Mouse (Mus musculus) liver, embryonic 14.5 days (tissue): ENCODE data around the gene Ralgapb. TPM values are rescaled to one million over a fixed set of nuclear protein-coding genes. Genes with fewer than 3 reads are reported as not detected.

Experiments used
- ATAC-seq: fragments of 200-750 bp; cut with Nextera tagmentation; 2 replicates; pipeline ENCODE4 v1.8.0; 2017; ENCODE audit warnings: moderate number of reproducible peaks, mild to moderate bottlenecking, moderate library complexity; ENCODE audit not compliant: insufficient read depth
- DNase-seq, 3 experiments: peaks; one replicate each; pipeline ENCODE4 v3.0.0-alpha.2; 2012 to 2013; ENCODE audit warnings: low read depth in 3 of 3, low spot score in 3 of 3
- H3K27ac ChIP-seq: fragments of 300-500 bp; sonication (generic); 2 replicates; pipeline ENCODE4 v1.5.1; 2014; ENCODE audit warnings: moderate library complexity, mild to moderate bottlenecking, control low read depth, inconsistent platforms
- H3K27me3 ChIP-seq: fragments of 300-500 bp; sonication (generic); 2 replicates; pipeline ENCODE4 v1.6.1; 2014; ENCODE audit warnings: mild to moderate bottlenecking, low read length, moderate library complexity; ENCODE audit not compliant: control insufficient read depth, insufficient read depth
- H3K36me3 ChIP-seq: fragments of 300-500 bp; sonication (generic); replicated peaks from 2 replicates; pipeline ENCODE4 v1.6.1; 2014; ENCODE audit warnings: low read depth; ENCODE audit not compliant: control insufficient read depth, insufficient read depth
- H3K4me1 ChIP-seq, 2 experiments: fragments of 200-500 bp in 1 of 2; fragments of 300-500 bp in 1 of 2; sonication (generic) in 1 of 2; replicated peaks; 2 replicates each; pipeline ENCODE4 v1.6.1; 2012 to 2014; ENCODE audit warnings: antibody characterized with exemption in 1 of 2, inconsistent platforms in 1 of 2, low read length in 1 of 2; ENCODE audit not compliant: control insufficient read depth in 2 of 2, insufficient read depth in 2 of 2
- H3K4me2 ChIP-seq: fragments of 300-500 bp; sonication (generic); 2 replicates; pipeline ENCODE4 v1.6.1; 2014; ENCODE audit warnings: low read depth, mild to moderate bottlenecking, control low read depth, moderate library complexity
- H3K4me3 ChIP-seq, 2 experiments: fragments of 200-500 bp in 1 of 2; fragments of 300-500 bp in 1 of 2; sonication (generic) in 1 of 2; 2 replicates each; pipeline ENCODE4 v1.5.1; 2012 to 2014; ENCODE audit warnings: low read depth in 2 of 2, low read length in 2 of 2, mild to moderate bottlenecking in 2 of 2, control low read depth in 1 of 2, inconsistent platforms in 1 of 2, moderate library complexity in 1 of 2; ENCODE audit not compliant: insufficient read depth in 1 of 2
- H3K9ac ChIP-seq: fragments of 300-500 bp; sonication (generic); replicated peaks from 2 replicates; pipeline ENCODE4 v1.6.1; 2014; ENCODE audit warnings: mild to moderate bottlenecking, control low read depth, moderate library complexity
- H3K9me3 ChIP-seq: fragments of 300-500 bp; sonication (generic); 2 replicates; pipeline ENCODE4 v1.6.1; 2016; ENCODE audit warnings: low read length, mixed read lengths; ENCODE audit not compliant: control insufficient read depth
- CTCF ChIP-seq: IDR thresholded peaks from 2 replicates; pipeline ENCODE4 v1.5.1; 2016; ENCODE audit warnings: antibody characterized with exemption, low read depth, control low read depth
- EP300 ChIP-seq: IDR thresholded peaks from 2 replicates; pipeline ENCODE4 v1.6.1; 2016; ENCODE audit warnings: antibody characterized with exemption, low read depth
- WGBS: fragments of 180-500 bp; shearing (Covaris S2); extraction: QIAGEN DNeasy Blood & Tissue Kit; methylation state at CpG from one replicate; pipeline ENCODE4 v1.1.7; 2014; ENCODE audit not compliant: insufficient replicate concordance; 5-methylcytosine and 5-hydroxymethylcytosine counted together
- polyA plus RNA-seq, 2 experiments: library from polyadenylated mRNA; depleted of rRNA in 1 of 2; stranded (reverse) in 1 of 2; unstranded in 1 of 2; fragments of >200 nt; fragmentation: Nextera tagmentation in 1 of 2; extraction: Ambion mirVana in 1 of 2; gene quantifications; 2 replicates each; pipeline versions ENCODE4 v1.2.1 to v1.2.3; 2012 to 2014

Ralgapb gene
- polyA plus RNA-seq, 2 experiments: 4.7 to 5.6 TPM

DNA sequence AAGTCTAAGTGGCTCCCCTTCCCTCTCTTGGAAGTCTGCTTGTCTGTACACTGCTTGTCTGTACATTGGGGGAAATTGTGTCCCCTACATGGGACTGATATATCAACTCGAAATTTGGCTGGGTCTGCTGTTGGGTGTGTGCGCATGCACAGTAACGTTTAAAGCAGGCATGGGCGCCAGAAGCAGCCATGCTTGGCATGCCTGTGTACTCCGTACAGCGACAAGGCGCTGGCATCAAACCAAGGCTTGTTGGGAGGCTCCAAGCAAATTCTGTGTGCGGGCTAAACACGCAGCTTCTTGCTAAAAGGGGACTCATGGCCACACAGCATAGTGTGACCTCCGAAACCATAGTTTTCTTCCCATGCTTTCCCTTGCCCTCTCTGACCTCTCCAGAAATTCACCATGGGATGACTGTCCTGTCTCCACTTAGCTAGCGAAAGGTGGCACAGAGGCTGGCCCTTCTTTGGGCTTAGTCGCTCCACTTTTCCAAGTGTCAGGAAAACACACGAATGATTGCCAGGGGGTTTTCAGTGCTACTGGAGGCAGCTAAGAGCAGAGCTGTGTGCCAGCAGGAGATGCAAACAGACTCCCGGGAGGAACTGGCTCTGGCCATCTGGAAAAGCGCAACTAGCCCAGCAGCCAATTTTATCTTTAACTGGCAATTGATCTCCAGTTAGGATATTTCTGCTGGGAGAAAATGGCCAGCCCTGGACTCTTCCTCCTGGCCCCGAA lies 114.6 kb downstream of the Ralgapb start:
- 68% methylated on average over 16 of the region's 16 CpGs for WGBS
- H3K27me3 ChIP-seq: no peaks in the 10 kb centered on the region
- no peak for TF ChIP-seq EP300
- no peak for TF ChIP-seq CTCF
- no peaks in the 10 kb centered on the region for H3K36me3 ChIP-seq
- H3K4me3 ChIP-seq: no peak overlapping the region
- ATAC-seq (no peak), DNase-seq (no peak)
- no peak overlapping the region for H3K4me2 ChIP-seq
- no peak overlapping the region for H3K27ac ChIP-seq
- H3K4me1 ChIP-seq: no peaks in the 10 kb centered on the region
- H3K9ac ChIP-seq: no peak overlapping the region
- H3K9me3 ChIP-seq: no peaks in the 10 kb centered on the region

- 5% methylated on average over 4 of the region's 4 CpGs for WGBS
- H3K4me1 ChIP-seq: no peaks in the 10 kb centered on the region
- ATAC-seq (no peak), DNase-seq (peak in 1 of 3 experiments; percentile 6)
- no peak overlapping the region for H3K27ac ChIP-seq
- no peaks in the 10 kb centered on the region for H3K9me3 ChIP-seq
- H3K4me2 ChIP-seq: no peak overlapping the region
- no peaks in the 10 kb centered on the region for H3K27me3 ChIP-seq
- H3K4me3 ChIP-seq: no peak overlapping the region
- TF ChIP-seq EP300 (no peak), CTCF (peak; percentile 77)
- no peaks in the 10 kb centered on the region for H3K36me3 ChIP-seq
- H3K9ac ChIP-seq: no peak overlapping the region
Observed at GRCm38 (mm10) chr2:158534090-158534489, 124.4 kb downstream of the Ralgapb start.

DNA sequence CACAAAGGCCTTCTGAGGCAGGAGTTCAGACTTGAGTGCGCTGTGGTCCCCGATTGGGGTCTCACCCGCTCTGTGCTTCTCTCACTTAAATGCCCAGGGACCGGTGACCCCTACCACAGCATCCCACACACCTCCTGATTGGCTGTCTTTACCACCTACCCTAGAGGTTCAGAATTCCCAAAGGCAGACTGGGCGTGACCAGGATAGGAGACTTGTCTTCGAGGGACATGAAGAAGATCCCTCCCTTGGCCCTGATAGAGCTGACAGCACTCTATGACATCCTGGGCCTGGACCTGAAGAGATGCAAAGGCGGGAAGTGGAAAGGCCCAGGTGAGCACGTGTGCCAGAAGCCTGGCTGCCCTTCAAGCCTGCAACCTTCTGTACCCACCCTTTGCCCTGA lies 124.9 kb downstream of the Ralgapb start:
- no peaks in the 10 kb centered on the region for H3K36me3 ChIP-seq
- H3K27ac ChIP-seq: no peak overlapping the region
- H3K4me1 ChIP-seq: no peaks in the 10 kb centered on the region
- TF ChIP-seq EP300: no peak
- TF ChIP-seq CTCF: no peak
- no peak overlapping the region for H3K9ac ChIP-seq
- H3K4me3 ChIP-seq: no peak overlapping the region
- no peaks in the 10 kb centered on the region for H3K9me3 ChIP-seq
- ATAC-seq: no peak
- no peak overlapping the region for H3K4me2 ChIP-seq
- WGBS: 57% methylated on average over 8 of the region's 8 CpGs
- H3K27me3 ChIP-seq: no peaks in the 10 kb centered on the region
- no peak for DNase-seq

GRCm38 (mm10) chr2:158539433-158540305 lies 130.0 kb downstream of the Ralgapb start:
- DNase-seq: no peak

GRCm38 (mm10) chr2:158541286-158541685 lies 131.6 kb downstream of the Ralgapb start:
- no peak overlapping the region for H3K9ac ChIP-seq
- no peaks in the 10 kb centered on the region for H3K4me1 ChIP-seq
- no peak for ATAC-seq
- no peak overlapping the region for H3K4me3 ChIP-seq
- no peak for DNase-seq
- H3K4me2 ChIP-seq: no peak overlapping the region
- TF ChIP-seq EP300: no peak
- no peak for TF ChIP-seq CTCF
- H3K27ac ChIP-seq: no peak overlapping the region
- 28% methylated on average over 4 of the region's 4 CpGs for WGBS
- no peaks in the 10 kb centered on the region for H3K9me3 ChIP-seq
- no peaks in the 10 kb centered on the region for H3K36me3 ChIP-seq
- H3K27me3 ChIP-seq: no peaks in the 10 kb centered on the region

More at GRCm38 (mm10) chr2:158539433-158540305, 130.0 kb downstream of the Ralgapb start:
- Histone ChIP-seq H3K9me3 (no peaks in the 10 kb centered on the region), H3K4me1 (no peaks in the 10 kb centered on the region), H3K4me3 (no peak overlapping the region), H3K9ac (no peak overlapping the region), H3K27ac (no peak overlapping the region), H3K4me2 (no peak overlapping the region), H3K27me3 (no peaks in the 10 kb centered on the region), H3K36me3 (no peaks in the 10 kb centered on the region)
- WGBS: 40% methylated on average over 24 of the region's 24 CpGs
- TF ChIP-seq EP300 (no peak), CTCF (no peak)
- ATAC-seq: no peak
